Comparison of ENCODE assay signal across 10 mouse cellular contexts in the genomic region with DNA sequence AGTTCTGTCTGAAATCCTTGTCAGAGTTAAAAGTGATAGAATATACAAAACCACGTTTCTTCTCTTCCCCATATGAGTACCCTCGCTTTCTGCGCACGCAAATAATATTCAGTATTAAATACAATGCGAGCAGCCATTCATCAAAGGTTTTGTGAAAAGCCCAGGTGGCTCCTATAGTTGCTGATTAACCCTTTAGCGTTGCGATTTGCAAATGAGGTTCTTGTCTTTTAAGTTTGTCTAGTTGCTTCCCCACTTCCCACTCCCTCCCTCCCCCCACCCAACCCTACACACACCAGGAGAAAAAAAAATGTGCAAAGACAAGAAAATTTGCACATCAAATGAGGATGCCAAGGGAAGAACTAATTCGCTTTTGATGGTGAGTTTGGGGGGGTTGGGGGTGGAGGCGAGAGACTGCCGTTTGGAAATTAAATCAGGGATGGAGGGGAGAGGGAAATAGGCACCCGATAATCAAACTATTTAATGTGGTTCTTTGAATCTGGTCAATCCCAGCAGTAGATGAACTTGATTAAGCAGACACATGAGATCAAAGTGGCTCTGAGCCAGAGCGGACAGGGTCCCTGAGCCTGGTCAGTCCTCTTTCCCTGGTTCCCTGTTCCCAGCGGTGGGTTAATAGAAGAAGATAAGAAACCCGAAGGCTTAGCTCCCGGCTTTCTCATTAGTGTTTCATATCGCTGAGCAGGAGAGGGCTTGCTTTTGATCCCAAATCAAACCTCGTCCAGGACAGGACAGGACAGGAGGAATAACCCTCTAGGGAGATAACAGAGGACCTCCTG. TPM values are rescaled to one million over a fixed set of nuclear protein-coding genes. Genes with fewer than 3 reads are reported as not detected.
DNase-seq lines count a peak whose midpoint lies in the region; ATAC-seq and TF ChIP-seq lines count a peak whose summit lies in the region.
"Had no signal": no experiment of that assay in that cellular context is flagged by ENCODE, and none has a peak within 500 bp of the region (broad histone marks: within the 10 kb centered on the region; RNA-seq: fewer than 3 reads in every experiment).

No protein-coding gene starts in this region.

- TF ChIP-seq POLR2A in brain, embryonic 14.5 days (IDR thresholded peaks at IDR 0.05; ENCODE audit: borderline replicate concordance, extremely low read depth, insufficient read depth, insufficient read length, poor library complexity, severe bottlenecking): no peak

- WGBS in hindbrain, embryonic 12.5 days: under 1% methylated on average over 17 of the region's 17 CpGs
- WGBS in liver, postnatal 0 days (ENCODE audit: insufficient replicate concordance): 8% methylated on average over 17 of the region's 17 CpGs

- H3K4me3 ChIP-seq in hindbrain, embryonic 12.5 days: peak overlapping the region; percentile 33
- H3K4me3 ChIP-seq in liver, postnatal 0 days (ENCODE audit: low read depth, low read length): peak overlapping the region; percentile 23; the same call in 1 of the 2 replicates

- H3K27ac ChIP-seq in hindbrain, embryonic 12.5 days: no peak overlapping the region
- no peak overlapping the region for H3K27ac ChIP-seq in liver, postnatal 0 days (ENCODE audit: low read depth)

- H3K27me3 ChIP-seq in hindbrain, embryonic 12.5 days: peaks cover 67% of the 10 kb centered on the region
- H3K27me3 ChIP-seq in liver, postnatal 0 days (ENCODE audit: insufficient read depth, low read length): peaks cover 36% of the 10 kb centered on the region

- ATAC-seq in hindbrain, embryonic 12.5 days (ENCODE audit: low FRiP score): no peak
- no peak for ATAC-seq in liver, postnatal 0 days

- peak; percentile 8 for DNase-seq in ES-CJ7 (ENCODE audit: low read depth, low spot score)
- peak; percentile 71 for DNase-seq in brain, embryonic 14.5 days (ENCODE audit: low read depth)
- DNase-seq in liver, postnatal 0 days: no peak
- DNase-seq in gastrocnemius, postnatal 36 days: no peak
- no peak for DNase-seq in urinary bladder, adult 18-20 months (ENCODE audit: low spot score in 2 of 2)
- DNase-seq in spleen, postnatal 10 days (ENCODE audit: low spot score in 2 of 2): no peak
- DNase-seq in gastrocnemius, adult 8-10 months (ENCODE audit: low spot score in 2 of 2): no peak
- DNase-seq: gastrocnemius, postnatal 10 days had no signal

- H3K4me2 ChIP-seq in hindbrain, embryonic 12.5 days (replicated peaks): peak overlapping the region; percentile 60
- no peak overlapping the region for H3K4me2 ChIP-seq in liver, postnatal 0 days (ENCODE audit: low read depth, low read length)

- H3K4me1 ChIP-seq in hindbrain, embryonic 12.5 days: peaks cover 20% of the 10 kb centered on the region
- no peaks in the 10 kb centered on the region for H3K4me1 ChIP-seq in liver, postnatal 0 days (ENCODE audit: insufficient read depth)

- no peaks in the 10 kb centered on the region for H3K36me3 ChIP-seq in hindbrain, embryonic 12.5 days
- H3K36me3 ChIP-seq in liver, postnatal 0 days (replicated peaks; ENCODE audit: insufficient read depth, low read length): no peaks in the 10 kb centered on the region

- H3K9me3 ChIP-seq in hindbrain, embryonic 12.5 days (replicated peaks): no peaks in the 10 kb centered on the region
- H3K9me3 ChIP-seq in liver, postnatal 0 days (ENCODE audit: low read length): no peaks in the 10 kb centered on the region

- no peak for TF ChIP-seq EP300 in liver, postnatal 0 days (IDR thresholded peaks at IDR 0.05; ENCODE audit: low read depth)

- TF ChIP-seq CTCF in brain, embryonic 14.5 days (IDR thresholded peaks at IDR 0.05; ENCODE audit: borderline replicate concordance, extremely low read depth, insufficient read depth, insufficient read length): no peak
- no peak for TF ChIP-seq CTCF in liver, postnatal 0 days (IDR thresholded peaks at IDR 0.05; ENCODE audit: low read depth)

- intact Hi-C loops in gastrocnemius, postnatal 36 days (cut with DNase I): loop anchor here (5.0 kb wide), 1 partner anchor 118 kb away; no protein-coding TSS in a partner anchor

- no peak overlapping the region for H3K9ac ChIP-seq in hindbrain, embryonic 12.5 days
- H3K9ac ChIP-seq in liver, postnatal 0 days (replicated peaks): no peak overlapping the region

RNA-seq across cellular contexts. Expression of gene Dkk1, which starts 0.6 kb away (rescaled TPM):
- 1.5 and 2.2 TPM in 2 replicates for polyA plus RNA-seq in brain, embryonic 14.5 days (2012; rRNA removed)
- polyA plus RNA-seq in hindbrain, embryonic 12.5 days (2016; fragmentation: Nextera tagmentation; extraction: Ambion mirVana): 2.1 and 3.4 TPM in 2 replicates
- not detected in 2 replicates for polyA plus RNA-seq in liver, postnatal 0 days (2015; fragmentation: Nextera tagmentation; extraction: Ambion mirVana)
- not detected for total RNA-seq in gastrocnemius, postnatal 36 days (2021)
- total RNA-seq in gastrocnemius, adult 8-10 months (2022): not detected
- total RNA-seq: layer of hippocampus, postnatal 10 days had no signal

Comparison
In these comparisons a context has a peak if more than half of its experiments do, and no peak if none do; other contexts are left out.
1. DNase-seq: peak in ES-CJ7 (single experiment) and brain, embryonic 14.5 days (single experiment); none in liver, postnatal 0 days (single experiment), gastrocnemius, postnatal 36 days (0 of 2), urinary bladder, adult 18-20 months (0 of 2), spleen, postnatal 10 days (0 of 2) and gastrocnemius, adult 8-10 months (0 of 2).